Mouse (Mus musculus): ENCODE measurements around the gene Olfr9.
"Not testable (repeated sequence)": the region's sequence is repeated elsewhere in the genome, so short reads cannot be mapped to it uniquely, and the experiment has no call there.

The Olfr9 gene

DNA sequence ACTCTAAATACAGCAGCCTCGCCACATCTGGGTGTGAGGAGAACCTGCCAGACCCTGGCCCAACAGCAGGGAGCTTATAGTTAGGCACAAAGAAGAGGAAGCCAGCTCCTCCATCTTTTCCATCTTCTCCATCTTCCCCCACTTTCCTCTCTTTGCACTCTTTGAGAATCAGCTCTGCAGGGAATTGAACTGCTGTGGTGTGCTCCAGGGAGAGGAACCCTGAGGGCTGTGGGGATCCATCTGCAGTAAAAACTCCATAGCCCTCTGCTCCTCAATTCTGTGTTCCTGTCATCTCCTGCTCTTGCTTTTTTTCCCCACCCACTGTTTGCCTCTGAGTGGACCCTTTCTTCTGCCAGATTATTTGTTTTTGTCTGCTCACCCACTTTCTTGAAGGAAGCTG is at the start of gene Olfr9:
Gene Olfr9 (plus strand): TSS at position 301 of the 400 bp plus-strand sequence.
- DNase-seq (ENCODE audit: low read depth, low spot score) = not testable (repeated sequence)

- no peak for DNase-seq (ENCODE audit: low read depth, low spot score)
Observed at GRCm38 (mm10) chr10:128940475-128941061, 48.7 kb upstream of the Olfr9 start.

- DNase-seq (ENCODE audit: low read depth, low spot score) = no peak
Observed at GRCm38 (mm10) chr10:128945675-128946074, 43.6 kb upstream of the Olfr9 start.

DNA sequence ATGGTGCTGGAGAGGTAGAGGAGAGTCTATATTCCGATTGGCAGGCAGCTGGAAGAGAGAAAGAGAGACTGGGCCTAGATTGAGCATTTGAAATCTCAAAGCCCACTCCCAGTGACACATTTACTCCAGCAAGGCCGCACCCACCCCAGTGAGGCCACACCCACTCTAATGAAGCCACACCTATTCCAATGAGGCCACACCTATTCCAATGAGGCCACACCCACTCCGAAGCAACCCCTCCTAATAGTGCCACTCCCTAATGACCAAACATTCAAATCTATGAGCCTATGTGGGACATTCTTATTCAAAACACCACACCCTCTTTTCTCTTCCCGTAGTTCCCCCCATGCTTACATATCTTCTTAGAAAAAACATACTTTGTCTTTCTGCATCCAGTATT is 41.7 kb upstream of the Olfr9 start:
- DNase-seq (ENCODE audit: low read depth, low spot score) = no peak

DNA sequence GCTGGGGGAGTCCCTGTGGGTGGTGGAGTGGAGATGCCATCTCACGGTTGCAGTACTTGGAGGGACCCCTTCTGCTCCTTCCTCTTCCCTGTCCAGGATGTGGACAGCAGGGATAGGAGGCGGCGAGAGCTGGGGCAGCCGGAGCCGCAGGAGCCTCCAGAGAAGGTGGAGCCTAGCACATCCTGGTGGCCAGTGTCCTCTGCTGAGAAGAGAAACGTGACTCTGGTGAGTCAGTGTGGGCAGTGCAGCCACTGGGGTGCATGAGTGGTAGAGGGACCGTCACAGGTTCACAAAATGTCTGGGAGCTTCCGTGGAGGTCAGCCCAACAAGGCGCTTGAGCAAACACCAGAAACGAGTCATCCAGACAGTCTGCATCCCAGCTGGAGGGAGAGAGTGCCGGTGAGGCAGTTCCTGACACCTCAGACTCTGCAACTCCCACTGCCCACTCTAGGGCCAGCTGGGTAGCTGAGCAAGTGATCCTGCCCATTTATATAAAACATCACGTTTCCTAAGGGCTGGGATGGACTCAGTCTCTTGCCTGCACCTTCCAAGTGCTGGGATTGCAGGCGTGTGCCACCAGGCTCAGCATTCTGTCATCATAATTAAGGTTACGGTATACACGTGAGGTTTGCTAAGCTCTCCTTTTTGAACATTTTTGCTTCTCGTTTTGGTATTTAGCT is 38.9 kb upstream of the Olfr9 start:
- no peak for DNase-seq (ENCODE audit: low read depth, low spot score)

GRCm38 (mm10) chr10:128958340-128958739 is 30.9 kb upstream of the Olfr9 start:
- no peak for DNase-seq (ENCODE audit: low read depth, low spot score)

DNA sequence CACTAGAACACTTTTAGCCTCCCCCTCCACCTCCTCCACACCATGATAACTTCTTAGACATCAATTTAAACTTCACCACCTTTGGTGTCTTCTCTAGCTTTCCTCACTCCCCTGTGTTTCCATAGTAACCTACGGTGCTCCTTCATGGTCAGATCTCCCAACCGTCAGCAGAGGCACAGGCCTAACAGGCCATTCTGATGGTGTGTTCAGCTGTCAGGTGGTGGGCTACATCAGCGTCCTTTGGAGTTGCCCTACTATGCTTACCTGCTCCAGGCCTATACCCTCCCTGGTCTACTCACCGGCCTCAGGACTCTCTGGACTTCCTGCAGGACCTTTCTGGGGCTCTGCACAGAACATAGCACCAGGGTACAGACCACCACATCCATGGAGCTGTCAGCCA is 29.1 kb upstream of the Olfr9 start:
- no peak for DNase-seq (ENCODE audit: low read depth, low spot score)

- DNase-seq (ENCODE audit: low read depth, low spot score) = no peak
Observed at GRCm38 (mm10) chr10:128960590-128961584, 28.3 kb upstream of the Olfr9 start, which contains the start of gene Mettl7b. Mettl7b (minus strand) TSS chr10:128960988.

DNA sequence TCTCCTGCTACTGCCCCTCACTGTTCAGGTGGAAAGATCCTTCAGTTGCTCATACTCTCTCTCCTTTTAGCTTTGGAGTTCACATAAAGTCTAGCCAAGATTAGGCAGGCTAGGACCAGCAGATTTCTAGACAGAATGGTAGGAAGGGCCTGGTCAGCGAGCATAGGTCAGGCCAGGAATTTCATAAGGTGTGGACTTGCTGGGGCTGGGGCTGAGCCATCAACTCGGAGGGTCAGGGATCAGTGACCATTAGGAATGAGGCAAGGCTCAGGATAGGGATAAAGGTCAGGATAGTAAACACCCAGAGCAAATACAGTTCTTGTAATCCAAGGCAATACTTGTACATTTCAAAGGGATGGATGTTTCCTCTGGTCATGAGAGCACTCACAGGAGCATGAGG is 24.3 kb upstream of the Olfr9 start:
- DNase-seq (ENCODE audit: low read depth, low spot score) = no peak

DNA sequence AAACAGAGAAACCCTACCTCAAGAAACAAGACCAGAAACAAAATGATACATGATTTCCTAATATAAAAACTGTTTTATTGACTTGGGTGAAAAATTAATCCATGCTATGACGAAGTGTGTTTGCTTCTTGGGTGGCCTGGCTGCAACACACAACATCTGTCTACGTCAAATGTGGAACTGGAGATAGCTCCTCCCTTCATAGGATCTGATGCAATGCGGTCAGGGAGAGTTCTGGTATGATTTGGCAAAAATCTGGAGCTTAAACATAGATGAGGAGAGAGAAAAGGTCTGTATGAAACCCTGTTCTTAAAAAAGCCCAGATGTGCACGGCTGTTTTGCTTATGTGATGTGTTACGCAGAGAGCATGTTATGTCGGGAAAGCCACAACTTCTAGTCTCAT is 23.4 kb upstream of the Olfr9 start:
- DNase-seq (ENCODE audit: low read depth, low spot score) = no peak

GRCm38 (mm10) chr10:128968341-128968749 is 20.9 kb upstream of the Olfr9 start:
- DNase-seq (ENCODE audit: low read depth, low spot score) = no peak

GRCm38 (mm10) chr10:128970740-128971250 is 18.4 kb upstream of the Olfr9 start:
- no peak for DNase-seq (ENCODE audit: low read depth, low spot score)

DNA sequence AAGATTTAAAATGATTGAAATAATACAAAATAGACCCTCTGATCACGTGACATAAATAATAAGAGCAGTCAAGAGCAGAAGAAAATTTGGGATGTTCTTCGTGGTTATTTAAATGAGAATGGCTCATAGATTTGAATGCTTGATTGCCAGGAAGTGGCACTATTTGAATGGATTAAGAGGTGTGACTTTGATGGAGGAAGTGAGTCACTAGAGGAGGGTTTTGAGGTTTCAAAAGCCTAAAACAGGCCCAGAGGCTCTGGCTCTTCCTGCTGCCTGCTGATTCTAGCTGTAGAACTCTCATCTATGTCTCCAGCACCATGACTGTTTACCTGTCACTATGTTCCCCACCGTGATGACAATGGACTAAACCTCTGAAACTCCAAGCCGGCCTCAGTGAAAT is 16.4 kb upstream of the Olfr9 start:
- DNase-seq (ENCODE audit: low read depth, low spot score) = no peak

DNA sequence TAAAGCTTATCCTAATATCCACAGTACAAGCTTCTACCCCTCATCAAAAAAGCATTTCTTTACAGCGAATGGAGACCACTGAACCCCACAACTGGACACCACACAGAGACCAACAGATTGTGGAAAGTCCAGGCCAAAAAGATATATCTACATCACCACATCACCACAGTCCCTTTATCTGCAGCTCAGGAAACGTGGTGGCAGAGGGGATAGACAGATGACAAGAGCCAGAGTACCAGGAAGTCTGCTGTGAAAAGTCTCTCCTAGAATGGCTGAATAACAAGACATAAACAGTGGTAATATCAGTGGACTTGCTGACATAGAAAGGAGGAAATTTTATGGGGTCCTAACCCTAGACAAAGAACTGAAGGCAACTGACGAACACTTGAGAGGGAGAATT is 12.8 kb upstream of the Olfr9 start:
- DNase-seq (ENCODE audit: low read depth, low spot score) = no peak

- peak; percentile 14 for DNase-seq (ENCODE audit: low read depth, low spot score)
Observed at GRCm38 (mm10) chr10:128977522-128978114, 11.6 kb upstream of the Olfr9 start.

GRCm38 (mm10) chr10:128980644-128981365 is 8.4 kb upstream of the Olfr9 start:
- DNase-seq (ENCODE audit: low read depth, low spot score) = no peak

- not testable (repeated sequence) for DNase-seq (ENCODE audit: low read depth, low spot score)
Observed at GRCm38 (mm10) chr10:128990129-128990850, 1.1 kb downstream of the Olfr9 start.

GRCm38 (mm10) chr10:128990994-128991393 is 1.8 kb downstream of the Olfr9 start:
- no peak for DNase-seq (ENCODE audit: low read depth, low spot score)

- DNase-seq (ENCODE audit: low read depth, low spot score) = no peak
Observed at GRCm38 (mm10) chr10:128995796-128996195, 6.6 kb downstream of the Olfr9 start.

DNA sequence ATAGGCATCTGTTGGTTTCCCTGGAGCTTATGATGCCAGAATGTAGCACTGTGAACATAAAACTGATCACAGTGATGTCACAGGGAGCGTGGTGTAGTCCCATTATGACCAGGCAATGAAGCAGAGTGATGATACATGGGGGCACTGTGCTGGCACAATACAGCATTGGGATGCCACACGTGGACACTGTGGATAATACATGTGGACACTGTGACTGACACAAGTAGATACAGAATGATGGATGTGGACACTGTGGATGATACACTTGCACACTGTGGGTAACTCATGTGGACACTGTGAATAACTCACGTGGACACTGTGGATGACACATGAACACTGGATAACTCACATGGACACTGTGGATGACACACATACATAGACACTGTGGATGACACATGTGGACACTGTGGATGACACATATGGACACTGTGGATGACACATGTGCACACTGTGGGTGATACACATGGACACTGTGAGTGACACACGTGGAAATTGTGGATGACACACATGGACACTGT is 7.4 kb downstream of the Olfr9 start:
- no peak for DNase-seq (ENCODE audit: low read depth, low spot score)
